Mouse (Mus musculus): ENCODE data around the gene Repin1. TPM values are rescaled to one million over a fixed set of nuclear protein-coding genes. Genes with fewer than 3 reads are reported as not detected.

Repin1 gene
- total RNA-seq, 2 experiments from 2014 or later: 48.5 to 50.5 TPM

GRCm38 (mm10) chr6:48578736-48579135 lies 14.9 kb upstream of the Repin1 start:
- DNase-seq: no peak

- DNase-seq: peak; percentile 55 to 61
Observed at GRCm38 (mm10) chr6:48579215-48579648, 14.5 kb upstream of the Repin1 start.

- DNase-seq: no peak
Observed at GRCm38 (mm10) chr6:48581257-48581656, 12.4 kb upstream of the Repin1 start.

GRCm38 (mm10) chr6:48582037-48582436 lies 11.6 kb upstream of the Repin1 start:
- DNase-seq: peak in 1 of 2 experiments; percentile 63

GRCm38 (mm10) chr6:48589194-48589750 lies 4.4 kb upstream of the Repin1 start, which contains the start of gene Gm45021:
Gene Gm45021 (plus strand): TSS chr6:48589610.
- DNase-seq: no peak

GRCm38 (mm10) chr6:48591221-48591845 lies 2.4 kb upstream of the Repin1 start:
- no peak for DNase-seq

- no peak for DNase-seq
Observed at GRCm38 (mm10) chr6:48591871-48592270, 1.8 kb upstream of the Repin1 start.

- peak; percentile 56 to 57 for DNase-seq
Observed at GRCm38 (mm10) chr6:48594043-48594738, 508 bp downstream of the Repin1 start.

GRCm38 (mm10) chr6:48595278-48595677 lies 1.6 kb downstream of the Repin1 start:
- DNase-seq: peak in 1 of 2 experiments; percentile 45

GRCm38 (mm10) chr6:48596545-48597232 lies 3.0 kb downstream of the Repin1 start:
- DNase-seq: no peak

GRCm38 (mm10) chr6:48597233-48597625 lies 3.5 kb downstream of the Repin1 start:
- DNase-seq: no peak

GRCm38 (mm10) chr6:48600594-48600993 lies 6.9 kb downstream of the Repin1 start:
- no peak for DNase-seq

GRCm38 (mm10) chr6:48601271-48602079 lies 7.8 kb downstream of the Repin1 start, which contains the start of gene Zfp775:
Gene Zfp775 (plus strand): TSS chr6:48602063.
- peak; percentile 98 to 99 for DNase-seq

- peak; percentile 37 for DNase-seq
Observed at GRCm38 (mm10) chr6:48602080-48602741, 8.5 kb downstream of the Repin1 start.

- peak; percentile 64 to 77 for DNase-seq
Observed at GRCm38 (mm10) chr6:48608124-48608523, 14.4 kb downstream of the Repin1 start.

- no peak for DNase-seq
Observed at GRCm38 (mm10) chr6:48609512-48609911, 15.8 kb downstream of the Repin1 start.

- DNase-seq: no peak
Observed at GRCm38 (mm10) chr6:48610657-48611056, 17.0 kb downstream of the Repin1 start.

GRCm38 (mm10) chr6:48613464-48613863 lies 19.8 kb downstream of the Repin1 start:
- no peak for DNase-seq

- no peak for DNase-seq
Observed at GRCm38 (mm10) chr6:48614756-48615155, 21.1 kb downstream of the Repin1 start.

GRCm38 (mm10) chr6:48620031-48620430 lies 26.3 kb downstream of the Repin1 start:
- DNase-seq: no peak

Measured in adrenal gland, postnatal 36 days (tissue).